Mouse (Mus musculus): ENCODE data around the gene Diaph3. TPM values are rescaled to one million over a fixed set of nuclear protein-coding genes. Genes with fewer than 3 reads are reported as not detected.

Diaph3 gene
- total RNA-seq, 1 experiment from 2014 or later = 71.4 TPM

DNA sequence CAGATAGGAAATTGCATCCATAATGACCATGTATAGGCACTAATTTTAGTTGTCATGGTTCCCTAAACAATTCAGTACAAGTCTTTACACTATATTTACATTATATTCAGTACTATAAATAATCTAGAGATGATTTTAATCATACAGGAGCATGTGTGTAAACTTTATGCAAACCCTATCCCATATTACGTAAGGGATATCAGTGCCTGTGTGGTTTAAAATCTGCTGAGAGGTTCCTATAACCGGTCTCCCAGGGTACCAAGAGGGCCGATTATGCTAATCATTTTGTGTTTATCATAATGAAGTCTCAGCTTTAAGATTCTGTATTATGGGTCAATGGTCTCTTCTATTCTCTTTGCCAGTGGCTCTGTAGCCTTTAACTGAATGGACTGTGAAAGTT lies 499.2 kb downstream of the Diaph3 start:
- no peak for ATAC-seq (replicated peaks in 1 of 2; ENCODE audit: insufficient read depth in 1 of 2, low FRiP score in 2 of 2, low TSS enrichment in 1 of 2, low read depth in 1 of 2, poor library complexity in 2 of 2, severe bottlenecking in 2 of 2)

GRCm38 (mm10) chr14:86640086-86640485 lies 500.9 kb downstream of the Diaph3 start:
- ATAC-seq (replicated peaks in 1 of 2; ENCODE audit: insufficient read depth in 1 of 2, low FRiP score in 2 of 2, low TSS enrichment in 1 of 2, low read depth in 1 of 2, poor library complexity in 2 of 2, severe bottlenecking in 2 of 2) = no peak

DNA sequence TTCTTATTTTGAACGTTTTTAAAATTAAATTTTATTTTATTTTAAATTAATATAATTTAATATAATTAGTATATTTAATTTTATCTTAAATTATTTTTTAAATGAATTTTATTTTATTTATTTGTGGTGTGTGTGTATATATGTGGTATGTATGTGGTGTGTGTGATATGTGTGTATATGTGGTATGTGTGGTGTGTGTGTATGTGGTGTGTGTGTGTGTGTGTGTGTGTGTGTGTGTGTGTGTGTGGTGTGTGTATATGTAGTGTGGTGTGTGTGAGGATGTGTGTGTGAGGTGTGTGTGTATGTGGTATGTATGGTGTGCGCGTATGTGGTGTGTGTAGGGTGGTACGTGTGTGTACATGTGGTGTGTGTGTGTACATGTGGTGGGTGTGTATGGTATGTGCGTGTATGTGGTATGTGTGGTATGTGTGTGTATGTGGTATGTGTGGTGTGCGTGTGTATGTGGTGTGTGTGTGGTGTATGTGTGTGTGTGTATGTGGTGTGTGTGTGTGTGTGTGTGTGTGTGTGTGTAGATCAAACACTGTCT lies 505.4 kb downstream of the Diaph3 start:
- ATAC-seq (replicated peaks in 1 of 2; ENCODE audit: insufficient read depth in 1 of 2, low FRiP score in 2 of 2, low TSS enrichment in 1 of 2, low read depth in 1 of 2, poor library complexity in 2 of 2, severe bottlenecking in 2 of 2) = no peak

DNA sequence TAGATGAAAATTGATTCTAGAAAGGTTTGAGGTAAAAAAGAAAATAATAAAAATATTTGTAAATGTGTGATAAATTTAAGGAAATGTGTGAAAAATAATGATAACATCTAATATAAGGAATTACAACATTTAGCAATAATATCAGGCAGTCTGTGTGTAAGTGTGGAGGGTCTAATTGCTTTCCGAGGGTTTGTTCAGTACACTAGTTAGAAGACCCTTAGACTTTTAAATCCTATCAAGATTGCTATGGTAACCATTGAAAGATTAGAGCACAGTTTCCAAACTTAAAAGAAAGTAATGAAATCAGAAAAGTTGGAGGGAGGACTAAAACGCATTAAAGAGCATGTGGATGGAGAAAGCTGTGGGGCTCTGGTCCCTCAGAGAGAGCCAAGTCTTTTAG lies 506.0 kb downstream of the Diaph3 start:
- ATAC-seq (replicated peaks in 1 of 2; ENCODE audit: insufficient read depth in 1 of 2, low FRiP score in 2 of 2, low TSS enrichment in 1 of 2, low read depth in 1 of 2, poor library complexity in 2 of 2, severe bottlenecking in 2 of 2) = no peak

DNA sequence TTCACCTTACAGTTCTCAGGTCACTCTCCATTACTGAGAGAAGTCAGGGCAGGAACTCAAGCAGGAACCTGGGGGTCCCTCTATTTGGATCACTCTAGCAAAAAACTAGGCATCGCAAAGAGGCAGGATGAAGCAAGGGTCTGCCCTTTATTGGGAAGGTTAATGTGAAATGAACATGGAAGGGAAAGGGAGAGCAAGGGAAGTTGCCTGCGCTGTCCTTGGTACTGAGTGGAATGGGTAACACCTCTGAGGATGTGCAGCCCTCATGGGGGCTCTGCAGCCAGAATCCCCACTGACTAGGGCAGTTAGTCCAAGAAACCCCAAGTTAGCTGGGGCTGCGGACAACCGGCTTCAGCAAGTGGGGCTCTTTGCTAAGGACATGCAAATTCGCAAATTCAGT lies 507.2 kb downstream of the Diaph3 start:
- ATAC-seq (replicated peaks in 1 of 2; ENCODE audit: insufficient read depth in 1 of 2, low FRiP score in 2 of 2, low TSS enrichment in 1 of 2, low read depth in 1 of 2, poor library complexity in 2 of 2, severe bottlenecking in 2 of 2) = no peak

DNA sequence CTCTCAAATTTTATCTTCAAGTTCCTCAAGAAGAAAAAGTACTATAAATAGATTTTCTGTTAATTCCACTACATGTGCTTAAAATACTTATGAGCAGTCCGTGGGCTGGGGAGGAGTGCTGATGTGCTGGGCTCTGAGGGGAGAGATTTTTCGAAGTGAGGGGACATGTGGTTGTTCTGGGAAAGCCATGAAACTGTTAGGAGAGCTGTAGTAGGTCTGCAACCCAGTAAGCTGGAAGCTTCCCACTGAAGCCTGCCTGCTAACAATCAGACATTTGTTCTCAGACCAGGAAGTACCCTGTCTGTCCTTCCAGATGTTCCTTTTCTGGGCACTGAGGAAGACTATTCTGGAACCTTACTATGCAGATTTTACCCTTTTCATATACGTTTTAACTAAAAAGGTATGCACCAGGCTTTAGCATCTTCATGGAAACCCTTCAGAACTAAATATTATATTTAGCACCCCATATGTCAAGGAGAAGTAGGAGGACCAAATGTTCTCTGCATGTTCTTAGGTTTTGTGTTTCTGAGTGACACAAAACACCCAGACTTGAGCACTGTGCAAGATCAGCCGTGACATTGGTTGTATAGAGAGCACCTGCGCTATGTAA lies 516.1 kb downstream of the Diaph3 start:
- ATAC-seq (replicated peaks in 1 of 2; ENCODE audit: insufficient read depth in 1 of 2, low FRiP score in 2 of 2, low TSS enrichment in 1 of 2, low read depth in 1 of 2, poor library complexity in 2 of 2, severe bottlenecking in 2 of 2) = no peak

DNA sequence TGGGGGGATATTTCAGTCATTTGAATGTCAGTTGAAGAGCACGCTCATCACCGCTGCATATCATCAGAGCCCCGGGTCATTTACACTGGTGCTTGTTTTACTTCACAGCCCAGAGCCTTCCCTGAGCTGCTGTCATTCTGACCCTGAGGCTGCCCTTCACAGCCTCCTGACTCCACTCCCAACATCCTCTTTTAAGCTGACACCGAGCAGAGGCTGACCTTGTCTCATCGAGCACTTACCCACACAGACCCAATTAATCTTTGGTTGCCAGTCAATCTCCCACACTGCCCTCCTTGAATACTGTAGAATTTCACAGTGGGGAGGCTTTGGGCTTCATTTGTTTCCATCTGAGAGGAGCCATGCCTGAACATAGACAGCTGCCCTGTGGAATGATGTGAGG lies 521.4 kb downstream of the Diaph3 start:
- ATAC-seq (replicated peaks in 1 of 2; ENCODE audit: insufficient read depth in 1 of 2, low FRiP score in 2 of 2, low TSS enrichment in 1 of 2, low read depth in 1 of 2, poor library complexity in 2 of 2, severe bottlenecking in 2 of 2) = no peak
